Mouse (Mus musculus): Measurements from ENCODE around the gene Zfp811.

Zfp811 gene

GRCm38 (mm10) chr17:32753634-32754033, 56.1 kb downstream of the Zfp811 start:
- peak; percentile 47 for DNase-seq (ENCODE audit: low spot score)

GRCm38 (mm10) chr17:32752813-32753360, 56.8 kb downstream of the Zfp811 start:
- DNase-seq (ENCODE audit: low spot score), result no peak

GRCm38 (mm10) chr17:32750611-32751010, 59.1 kb downstream of the Zfp811 start:
- DNase-seq (ENCODE audit: low spot score), result no peak

Measured in ovary, postnatal 36 days (tissue).